Mouse (Mus musculus) gastrocnemius, postnatal 10 days (tissue): ENCODE data around the gene Cnksr1. TPM values are rescaled to one million over a fixed set of nuclear protein-coding genes. Genes with fewer than 3 reads are reported as not detected.

Experiments used
- DNase-seq: peaks from one replicate; pipeline ENCODE4 v3.0.0; 2021; ENCODE audit warnings: mixed read lengths
- total RNA-seq, 2 experiments: library from RNA; stranded (reverse); gene quantifications; 2 replicates each; pipeline ENCODE4 v1.2.3; 2021

Gene Cnksr1
- total RNA-seq, 2 experiments from 2014 or later, result 3.3 to 5.2 TPM

GRCm38 (mm10) chr4:134203340-134203896 is 34.8 kb downstream of the Cnksr1 start:
- no peak for DNase-seq

- no peak for DNase-seq
These were observed 35.3 kb downstream of the Cnksr1 start, which contains the start of gene Gm7534 for GRCm38 (mm10) chr4:134202904-134203303. Gene Gm7534 (minus strand): TSS chr4:134203004.

GRCm38 (mm10) chr4:134199371-134199770 is 38.8 kb downstream of the Cnksr1 start:
- no peak for DNase-seq

GRCm38 (mm10) chr4:134186268-134186667 is 51.9 kb downstream of the Cnksr1 start:
- no peak for DNase-seq

- no peak for DNase-seq
These were observed 52.6 kb downstream of the Cnksr1 start for GRCm38 (mm10) chr4:134185569-134185968.

GRCm38 (mm10) chr4:134183711-134184110 is 54.5 kb downstream of the Cnksr1 start:
- no peak for DNase-seq

- no peak for DNase-seq
These were observed 56.4 kb downstream of the Cnksr1 start for GRCm38 (mm10) chr4:134181825-134182224.

GRCm38 (mm10) chr4:134181112-134181511 is 57.1 kb downstream of the Cnksr1 start:
- no peak for DNase-seq

Other genes starting within 250 kb of the Cnksr1 start
- 10 to 100 TPM; 16.7 to 17.5 TPM for gene Dhdds, start 237.5 kb downstream of the Cnksr1 start, total RNA-seq
- 1 to 10 TPM; 1.7 to 2.8 TPM for gene Lin28a, start 219.6 kb downstream of the Cnksr1 start, total RNA-seq
- not detected for gene Zfp683, start 184.6 kb downstream of the Cnksr1 start, total RNA-seq
- not detected for gene Crybg2, start 177.6 kb downstream of the Cnksr1 start, total RNA-seq
- gene Cd52, start 143.3 kb downstream of the Cnksr1 start, total RNA-seq, result 1 to 10 TPM in 1 of 2 experiments, under 1 TPM in 1; 0.70 to 2.1 TPM
- gene Ubxn11, start 135.8 kb downstream of the Cnksr1 start, total RNA-seq, result 1 to 10 TPM in 1 of 2 experiments, under 1 TPM in 1; 0.73 to 1.7 TPM
- gene Sh3bgrl3, start 109.6 kb downstream of the Cnksr1 start, total RNA-seq, result 10 to 100 TPM; 44.9 to 59.6 TPM
- gene Cep85, start 51.3 kb downstream of the Cnksr1 start, total RNA-seq, result 10 to 100 TPM; 50.5 to 55.0 TPM
- not detected for gene Gm7534, start 35.4 kb downstream of the Cnksr1 start, total RNA-seq
- gene Catsper4, start 11.0 kb downstream of the Cnksr1 start, total RNA-seq, result 1 to 10 TPM in 1 of 2 experiments, not detected in 1; 1.1 TPM
- not detected for gene E130218I03Rik, start 5.3 kb upstream of the Cnksr1 start, total RNA-seq
- 1 to 10 TPM; 3.4 to 4.3 TPM for gene Zfp593, start 7.2 kb upstream of the Cnksr1 start, total RNA-seq
- gene Gm30191, start 8.5 kb upstream of the Cnksr1 start, total RNA-seq, result not detected
- 1 to 10 TPM; 5.1 to 6.0 TPM for gene Grrp1, start 15.7 kb upstream of the Cnksr1 start, total RNA-seq
- gene Pdik1l, start 49.5 kb upstream of the Cnksr1 start, total RNA-seq, result 1 to 10 TPM; 5.8 to 8.4 TPM
- gene Trim63, start 76.7 kb upstream of the Cnksr1 start, total RNA-seq, result 100 to 1,000 TPM in 1 of 2 experiments, 10 to 100 TPM in 1; 78.5 to 107 TPM
- gene Slc30a2, start 104.8 kb upstream of the Cnksr1 start, total RNA-seq, result under 1 TPM; 0.29 to 0.66 TPM
- 10 to 100 TPM; 24.7 to 27.4 TPM for gene Extl1, start 145.5 kb upstream of the Cnksr1 start, total RNA-seq
- gene Pafah2, start 157.9 kb upstream of the Cnksr1 start, total RNA-seq, result 1 to 10 TPM; 2.4 to 2.9 TPM
- 10 to 100 TPM; 71.2 to 74.5 TPM for gene Stmn1, start 229.9 kb upstream of the Cnksr1 start, total RNA-seq